Mouse (Mus musculus) CH12.LX (cell line): ENCODE measurements around the gene Mef2a. TPM values are rescaled to one million over a fixed set of nuclear protein-coding genes. Genes with fewer than 3 reads are reported as not detected.
A peak's percentile ranks its signal among the peaks of the same experiment; 100 is the strongest.

Source experiments
- DNase-seq: peaks from one replicate; pipeline ENCODE4 v3.0.0-alpha.2; 2013; ENCODE audit errors: extremely low read depth
- H3K27ac ChIP-seq: 2 replicates; pipeline ENCODE4 v1.5.1; 2012; ENCODE audit warnings: low read depth, mild to moderate bottlenecking, control low read depth, moderate library complexity; ENCODE audit not compliant: insufficient read depth
- H3K27me3 ChIP-seq: replicated peaks from 2 replicates; pipeline ENCODE3; 2012; ENCODE audit warnings: inconsistent platforms
- H3K36me3 ChIP-seq, 2 experiments: replicated peaks in 1 of 2; 2 replicates each; pipeline versions ENCODE3 to v1.6.1; 2012; ENCODE audit warnings: inconsistent platforms in 1 of 2, low read length in 1 of 2, mild to moderate bottlenecking in 1 of 2, mixed read lengths in 1 of 2, moderate library complexity in 1 of 2; ENCODE audit not compliant: control insufficient read depth in 1 of 2, insufficient read depth in 1 of 2
- H3K4me1 ChIP-seq, 2 experiments: 2 replicates each; pipeline ENCODE4 v1.6.1; 2012; ENCODE audit warnings: inconsistent platforms in 1 of 2, moderate library complexity in 1 of 2; ENCODE audit not compliant: insufficient read depth in 2 of 2, control insufficient read depth in 1 of 2
- H3K4me2 ChIP-seq: 2 replicates; pipeline ENCODE4 v1.6.1; 2012; ENCODE audit warnings: low read depth, mild to moderate bottlenecking, control low read depth; ENCODE audit not compliant: poor library complexity, insufficient read depth, severe bottlenecking
- H3K4me3 ChIP-seq, 3 experiments: fragments of 150-350 bp in 1 of 3; sonication (generic) in 1 of 3; replicated peaks in 1 of 3; 2 replicates each; pipeline versions ENCODE3 to v1.5.1; 2011 to 2012; ENCODE audit warnings: low read depth in 2 of 3, low read length in 2 of 3, mild to moderate bottlenecking in 2 of 3, moderate library complexity in 2 of 3, control low read depth in 1 of 3, improper control_type of control experiment in 1 of 3, inconsistent platforms in 1 of 3, mixed read lengths in 1 of 3; ENCODE audit not compliant: poor library complexity in 1 of 3
- H3K79me2 ChIP-seq: replicated peaks from 2 replicates; pipeline ENCODE4 v1.6.1; 2012; ENCODE audit warnings: mild to moderate bottlenecking, moderate library complexity; ENCODE audit not compliant: control insufficient read depth, poor library complexity, insufficient read depth, severe bottlenecking; ENCODE audit errors: extremely low read depth
- H3K9ac ChIP-seq: 2 replicates; pipeline ENCODE4 v1.6.1; 2012; ENCODE audit warnings: low read depth, mild to moderate bottlenecking, control low read depth, moderate library complexity; ENCODE audit not compliant: insufficient read depth
- H3K9me3 ChIP-seq: replicated peaks from 2 replicates; pipeline ENCODE3; 2012; ENCODE audit warnings: low read length, inconsistent platforms, mixed read lengths
- CHD2 ChIP-seq: IDR thresholded peaks from 2 replicates; pipeline ENCODE4 v1.6.1; 2011; ENCODE audit warnings: low read length, improper control_type of control experiment
- CTCF ChIP-seq, 2 experiments: IDR thresholded peaks in 1 of 2; conservative IDR thresholded peaks in 1 of 2; 2 replicates each; pipeline ENCODE4 v1.5.1; 2011 to 2012; ENCODE audit warnings: low read depth in 2 of 2, low read length in 2 of 2, improper control_type of control experiment in 1 of 2, inconsistent platforms in 1 of 2, mild to moderate bottlenecking in 1 of 2, moderate library complexity in 1 of 2
- ELF1 ChIP-seq: IDR thresholded peaks from 2 replicates; pipeline ENCODE4 v1.6.1; 2014; ENCODE audit warnings: low read depth, mild to moderate bottlenecking, inconsistent platforms, low read length, improper control_type of control experiment
- HCFC1 ChIP-seq: IDR thresholded peaks from 2 replicates; pipeline ENCODE4 v1.6.1; 2012; ENCODE audit warnings: low read depth, mild to moderate bottlenecking, inconsistent platforms, low read length, improper control_type of control experiment
- IRF4 ChIP-seq: IDR thresholded peaks from 2 replicates; pipeline ENCODE4 v1.6.1; 2014; ENCODE audit warnings: low read depth, mild to moderate bottlenecking, inconsistent platforms, low read length, improper control_type of control experiment
- JUND ChIP-seq: conservative IDR thresholded peaks from 2 replicates; pipeline ENCODE4 v1.6.1; 2011; ENCODE audit warnings: low read depth, low read length, improper control_type of control experiment
- KAT2A ChIP-seq: IDR thresholded peaks from 2 replicates; pipeline ENCODE4 v1.6.1; 2012; ENCODE audit warnings: low read length, improper control_type of control experiment, inconsistent platforms; ENCODE audit not compliant: insufficient replicate concordance
- MAFK ChIP-seq: IDR thresholded peaks from 2 replicates; pipeline ENCODE4 v1.6.1; 2011; ENCODE audit warnings: low read length, improper control_type of control experiment; ENCODE audit not compliant: insufficient replicate concordance
- MXI1 ChIP-seq: IDR thresholded peaks from 2 replicates; pipeline ENCODE4 v1.6.1; 2011; ENCODE audit warnings: mild to moderate bottlenecking, low read depth, low read length, improper control_type of control experiment
- NRF1 ChIP-seq: IDR thresholded peaks from 2 replicates; pipeline ENCODE4 v1.6.1; 2014; ENCODE audit warnings: low read depth, mild to moderate bottlenecking, inconsistent platforms, low read length, improper control_type of control experiment, moderate library complexity
- PAX5 ChIP-seq: IDR thresholded peaks from 2 replicates; pipeline ENCODE4 v1.6.1; 2012; ENCODE audit warnings: low read length, inconsistent platforms, mixed read lengths
- POLR2A ChIP-seq: IDR thresholded peaks from 2 replicates; pipeline ENCODE4 v1.6.1; 2011; ENCODE audit warnings: low read depth, mild to moderate bottlenecking, improper control_type of control experiment, low read length
- POLR2AphosphoS2 ChIP-seq: IDR thresholded peaks from 2 replicates; pipeline ENCODE4 v1.6.1; 2011; ENCODE audit warnings: low read depth, low read length, improper control_type of control experiment
- RAD21 ChIP-seq: IDR thresholded peaks from 2 replicates; pipeline ENCODE4 v1.6.1; 2011; ENCODE audit warnings: low read depth, mild to moderate bottlenecking, low read length, improper control_type of control experiment, moderate library complexity
- SIN3A ChIP-seq: IDR thresholded peaks from 2 replicates; pipeline ENCODE4 v1.6.1; 2012; ENCODE audit warnings: low read length, improper control_type of control experiment, inconsistent platforms
- SMC3 ChIP-seq: IDR thresholded peaks from 2 replicates; pipeline ENCODE4 v1.6.1; 2011; ENCODE audit warnings: low read depth, low read length, improper control_type of control experiment
- TBP ChIP-seq: conservative IDR thresholded peaks from 2 replicates; pipeline ENCODE4 v1.6.1; 2011; ENCODE audit warnings: low read depth, low read length, improper control_type of control experiment
- TCF12 ChIP-seq: IDR thresholded peaks from 2 replicates; pipeline ENCODE4 v1.6.1; 2014; ENCODE audit warnings: low read depth, mild to moderate bottlenecking, inconsistent platforms, low read length, improper control_type of control experiment
- USF2 ChIP-seq: conservative IDR thresholded peaks from 2 replicates; pipeline ENCODE4 v1.6.1; 2011; ENCODE audit warnings: low read depth, low read length, improper control_type of control experiment
- ZC3H11A ChIP-seq: IDR thresholded peaks from 2 replicates; pipeline ENCODE4 v1.6.1; 2012; ENCODE audit warnings: low read depth, mild to moderate bottlenecking, inconsistent platforms, low read length, improper control_type of control experiment
- dilution Hi-C: fragments of 300-500 bp; cut with MboI; formaldehyde crosslinking; loops from 2 replicates; pipeline ENCODE4 v1.14.3; 2020; ENCODE audit warnings: low sequenced_read_pairs; ENCODE audit not compliant: extremely low pct_unique_long_range_greater_than_20kb, extremely low pct_ligation_motif_present
- in situ Hi-C: fragments of 300-500 bp; cut with MboI; formaldehyde crosslinking; loops from 3 replicates; pipeline ENCODE4 v1.14.3; 2019; ENCODE audit warnings: low sequenced_read_pairs, low pct_ligation_motif_present, low pct_unique_long_range_greater_than_20kb, mixed read lengths
- polyA plus RNA-seq: library from polyadenylated mRNA; unstranded; fragments of >175 nt; gene quantifications from 2 replicates; pipeline ENCODE4 v1.2.1, GENCODE M21; 2012; ENCODE audit warnings: low read depth; ENCODE audit not compliant: insufficient read length
- total RNA-seq, 2 experiments: library from RNA; depleted of rRNA; stranded (reverse); fragments of 300-350 nt in 1 of 2; fragments of >200 nt in 1 of 2; gene quantifications; 2 replicates each; pipeline ENCODE4 v1.2.3; 2012 to 2014

Mef2a gene
- total and polyA plus RNA-seq, 3 experiments, result 40.1 to 100 (median 42.2) TPM

GRCm38 (mm10) chr7:67217025-67217424, 155.6 kb downstream of the Mef2a start:
- H3K4me1 ChIP-seq, result peaks cover 4 to 14% of the 10 kb centered on the region in 2 experiments; a peak in 3 of 4 replicates
- no peak overlapping the region for H3K27ac ChIP-seq
- dilution Hi-C loops, result no loop called here
- no peak overlapping the region for H3K9ac ChIP-seq
- H3K27me3 ChIP-seq, result peaks cover 5% of the 10 kb centered on the region
- H3K9me3 ChIP-seq, result no peaks in the 10 kb centered on the region
- TF ChIP-seq HCFC1 (no peak), ZC3H11A (no peak), SMC3 (peak; percentile 90), RAD21 (peak; percentile 41), USF2 (no peak), ELF1 (no peak), KAT2A (no peak), MAFK (no peak), JUND (no peak), TBP (no peak), SIN3A (no peak), MXI1 (no peak), POLR2A (no peak), CHD2 (peak; percentile 51; the same call in 1 of the 2 replicates), PAX5 (no peak), IRF4 (no peak), CTCF (conservative IDR thresholded peaks at IDR 0.05 in 1 of 2, IDR thresholded peaks at IDR 0.05 in 1 of 2; ENCODE audit: low read depth in 2 of 2, low read length in 2 of 2) (peak; percentile 77 to 80), TCF12 (no peak)
- H3K4me2 ChIP-seq, result no peak overlapping the region
- no peak overlapping the region for H3K4me3 ChIP-seq
- peak; percentile 61 for DNase-seq
- no peaks in the 10 kb centered on the region for H3K79me2 ChIP-seq
- H3K36me3 ChIP-seq, result no peaks in the 10 kb centered on the region
- in situ Hi-C loops, result loop anchor here (25.0 kb wide), 1 partner anchor 380 kb away; the partner anchor contains the start of gene Adamts17

- no peaks in the 10 kb centered on the region for H3K9me3 ChIP-seq
- no peak overlapping the region for H3K27ac ChIP-seq
- no peak overlapping the region for H3K9ac ChIP-seq
- in situ Hi-C loops, result loop anchor here (25.0 kb wide), 1 partner anchor 379 kb away; the partner anchor contains the start of gene Adamts17
- TF ChIP-seq POLR2AphosphoS2 (no peak), NRF1 (no peak)
- H3K4me1 ChIP-seq, result peaks cover 4 to 9% of the 10 kb centered on the region in 2 experiments; a peak in 2 of 4 replicates
- H3K4me3 ChIP-seq, result no peak overlapping the region
- H3K79me2 ChIP-seq, result no peaks in the 10 kb centered on the region
- H3K4me2 ChIP-seq, result no peak overlapping the region
- DNase-seq, result no peak
- no peaks in the 10 kb centered on the region for H3K36me3 ChIP-seq
- H3K27me3 ChIP-seq, result peaks cover 11% of the 10 kb centered on the region
- dilution Hi-C loops, result no loop called here
These were observed 156.3 kb downstream of the Mef2a start for GRCm38 (mm10) chr7:67216351-67216750.
